Mouse (Mus musculus): Measurements from ENCODE around the gene Chchd3. TPM values are rescaled to one million over a fixed set of nuclear protein-coding genes. Genes with fewer than 3 reads are reported as not detected.

Chchd3 gene
- polyA plus RNA-seq, 1 experiment from 2014 or later: 182 TPM

GRCm38 (mm10) chr6:32961477-32961876 is 98.6 kb downstream of the Chchd3 start:
- no peaks in the 10 kb centered on the region for H3K4me1 ChIP-seq (ENCODE audit: control insufficient read depth, insufficient read depth, low read length)
- no peak overlapping the region for H3K27ac ChIP-seq (ENCODE audit: low read depth, low read length)
- no peaks in the 10 kb centered on the region for H3K27me3 ChIP-seq (ENCODE audit: control insufficient read depth, insufficient read depth, low read length)
- no peaks in the 10 kb centered on the region for H3K36me3 ChIP-seq (ENCODE audit: control insufficient read depth, insufficient read depth, low read length)
- no peak for ATAC-seq (replicated peaks; ENCODE audit: insufficient number of reproducible peaks, low FRiP score, low TSS enrichment)
- H3K9ac ChIP-seq (ENCODE audit: low read depth, low read length): no peak overlapping the region
- H3K9me3 ChIP-seq (replicated peaks; ENCODE audit: control insufficient read depth, low read length): no peaks in the 10 kb centered on the region
- WGBS (ENCODE audit: insufficient replicate concordance): 88% methylated on average over 3 of the region's 3 CpGs
- H3K4me3 ChIP-seq (ENCODE audit: low read depth, low read length): no peak overlapping the region
- H3K4me2 ChIP-seq: no peak overlapping the region

GRCm38 (mm10) chr6:32959816-32960550 is 100.1 kb downstream of the Chchd3 start:
- ATAC-seq (replicated peaks; ENCODE audit: insufficient number of reproducible peaks, low FRiP score, low TSS enrichment): no peak
- no peaks in the 10 kb centered on the region for H3K9me3 ChIP-seq (replicated peaks; ENCODE audit: control insufficient read depth, low read length)
- no peak overlapping the region for H3K4me3 ChIP-seq (ENCODE audit: low read depth, low read length)
- no peak overlapping the region for H3K4me2 ChIP-seq
- WGBS (ENCODE audit: insufficient replicate concordance): 86% methylated on average over 5 of the region's 5 CpGs
- 0 out of 2 replicates have a peak overlapping the region, but pooled peaks have one; percentile 15 for H3K27ac ChIP-seq (ENCODE audit: low read depth, low read length)
- no peak overlapping the region for H3K9ac ChIP-seq (ENCODE audit: low read depth, low read length)
- no peaks in the 10 kb centered on the region for H3K4me1 ChIP-seq (ENCODE audit: control insufficient read depth, insufficient read depth, low read length)
- no peaks in the 10 kb centered on the region for H3K27me3 ChIP-seq (ENCODE audit: control insufficient read depth, insufficient read depth, low read length)
- H3K36me3 ChIP-seq (ENCODE audit: control insufficient read depth, insufficient read depth, low read length): no peaks in the 10 kb centered on the region

GRCm38 (mm10) chr6:32955481-32955880 is 104.6 kb downstream of the Chchd3 start:
- Histone ChIP-seq H3K4me3 (ENCODE audit: low read depth, low read length) (no peak overlapping the region), H3K36me3 (ENCODE audit: control insufficient read depth, insufficient read depth, low read length) (no peaks in the 10 kb centered on the region), H3K9me3 (replicated peaks; ENCODE audit: control insufficient read depth, low read length) (no peaks in the 10 kb centered on the region), H3K27ac (ENCODE audit: low read depth, low read length) (no peak overlapping the region), H3K27me3 (ENCODE audit: control insufficient read depth, insufficient read depth, low read length) (no peaks in the 10 kb centered on the region), H3K4me2 (no peak overlapping the region), H3K4me1 (ENCODE audit: control insufficient read depth, insufficient read depth, low read length) (peaks cover 4% of the 10 kb centered on the region; the same call in 1 of the 2 replicates), H3K9ac (ENCODE audit: low read depth, low read length) (no peak overlapping the region)
- 88% methylated on average over 3 of the region's 3 CpGs for WGBS (ENCODE audit: insufficient replicate concordance)
- no peak for ATAC-seq (replicated peaks; ENCODE audit: insufficient number of reproducible peaks, low FRiP score, low TSS enrichment)

GRCm38 (mm10) chr6:32950973-32951372 is 109.1 kb downstream of the Chchd3 start:
- H3K27ac ChIP-seq (ENCODE audit: low read depth, low read length): no peak overlapping the region
- no peak overlapping the region for H3K9ac ChIP-seq (ENCODE audit: low read depth, low read length)
- no peak for ATAC-seq (replicated peaks; ENCODE audit: insufficient number of reproducible peaks, low FRiP score, low TSS enrichment)
- no peaks in the 10 kb centered on the region for H3K27me3 ChIP-seq (ENCODE audit: control insufficient read depth, insufficient read depth, low read length)
- WGBS (ENCODE audit: insufficient replicate concordance): 66% methylated on average over 4 of the region's 4 CpGs
- H3K36me3 ChIP-seq (ENCODE audit: control insufficient read depth, insufficient read depth, low read length): no peaks in the 10 kb centered on the region
- H3K4me3 ChIP-seq (ENCODE audit: low read depth, low read length): no peak overlapping the region
- no peaks in the 10 kb centered on the region for H3K9me3 ChIP-seq (replicated peaks; ENCODE audit: control insufficient read depth, low read length)
- no peak overlapping the region for H3K4me2 ChIP-seq
- peaks cover 4% of the 10 kb centered on the region; the same call in 1 of the 2 replicates for H3K4me1 ChIP-seq (ENCODE audit: control insufficient read depth, insufficient read depth, low read length)

- WGBS (ENCODE audit: insufficient replicate concordance): 93% methylated on average over 3 of the region's 3 CpGs
Measured at GRCm38 (mm10) chr6:32949702-32950101, 110.4 kb downstream of the Chchd3 start.

GRCm38 (mm10) chr6:32947225-32947624 is 112.8 kb downstream of the Chchd3 start:
- H3K4me1 ChIP-seq (ENCODE audit: control insufficient read depth, insufficient read depth, low read length): no peaks in the 10 kb centered on the region
- peak overlapping the region; percentile 3; the same call in 1 of the 2 replicates for H3K4me2 ChIP-seq
- H3K9me3 ChIP-seq (replicated peaks; ENCODE audit: control insufficient read depth, low read length): no peaks in the 10 kb centered on the region
- no peaks in the 10 kb centered on the region for H3K27me3 ChIP-seq (ENCODE audit: control insufficient read depth, insufficient read depth, low read length)
- 39% methylated on average over 6 of the region's 6 CpGs for WGBS (ENCODE audit: insufficient replicate concordance)
- no peak overlapping the region for H3K27ac ChIP-seq (ENCODE audit: low read depth, low read length)
- no peak overlapping the region for H3K9ac ChIP-seq (ENCODE audit: low read depth, low read length)
- no peak for ATAC-seq (replicated peaks; ENCODE audit: insufficient number of reproducible peaks, low FRiP score, low TSS enrichment)
- no peak overlapping the region for H3K4me3 ChIP-seq (ENCODE audit: low read depth, low read length)
- H3K36me3 ChIP-seq (ENCODE audit: control insufficient read depth, insufficient read depth, low read length): no peaks in the 10 kb centered on the region

More at GRCm38 (mm10) chr6:32949702-32950101, 110.4 kb downstream of the Chchd3 start:
- Histone ChIP-seq H3K9me3 (replicated peaks; ENCODE audit: control insufficient read depth, low read length) (no peaks in the 10 kb centered on the region), H3K9ac (ENCODE audit: low read depth, low read length) (no peak overlapping the region), H3K36me3 (ENCODE audit: control insufficient read depth, insufficient read depth, low read length) (no peaks in the 10 kb centered on the region), H3K27me3 (ENCODE audit: control insufficient read depth, insufficient read depth, low read length) (no peaks in the 10 kb centered on the region), H3K27ac (ENCODE audit: low read depth, low read length) (no peak overlapping the region), H3K4me2 (no peak overlapping the region), H3K4me1 (ENCODE audit: control insufficient read depth, insufficient read depth, low read length) (peaks cover 4% of the 10 kb centered on the region; the same call in 1 of the 2 replicates), H3K4me3 (ENCODE audit: low read depth, low read length) (no peak overlapping the region)
- no peak for ATAC-seq (replicated peaks; ENCODE audit: insufficient number of reproducible peaks, low FRiP score, low TSS enrichment)

- Histone ChIP-seq H3K27me3 (ENCODE audit: control insufficient read depth, insufficient read depth, low read length) (no peaks in the 10 kb centered on the region), H3K4me3 (ENCODE audit: low read depth, low read length) (no peak overlapping the region), H3K4me2 (no peak overlapping the region), H3K27ac (ENCODE audit: low read depth, low read length) (no peak overlapping the region), H3K9me3 (replicated peaks; ENCODE audit: control insufficient read depth, low read length) (no peaks in the 10 kb centered on the region), H3K9ac (ENCODE audit: low read depth, low read length) (no peak overlapping the region), H3K36me3 (ENCODE audit: control insufficient read depth, insufficient read depth, low read length) (no peaks in the 10 kb centered on the region), H3K4me1 (ENCODE audit: control insufficient read depth, insufficient read depth, low read length) (peaks cover 11% of the 10 kb centered on the region)
- ATAC-seq (replicated peaks; ENCODE audit: insufficient number of reproducible peaks, low FRiP score, low TSS enrichment): no peak
- 87% methylated on average over 1 of the region's 1 CpGs for WGBS (ENCODE audit: insufficient replicate concordance)
Measured at GRCm38 (mm10) chr6:32944956-32945355, 115.1 kb downstream of the Chchd3 start.

GRCm38 (mm10) chr6:32943651-32944050 is 116.4 kb downstream of the Chchd3 start:
- Histone ChIP-seq H3K9me3 (replicated peaks; ENCODE audit: control insufficient read depth, low read length) (no peaks in the 10 kb centered on the region), H3K27me3 (ENCODE audit: control insufficient read depth, insufficient read depth, low read length) (no peaks in the 10 kb centered on the region), H3K4me1 (ENCODE audit: control insufficient read depth, insufficient read depth, low read length) (peaks cover 11% of the 10 kb centered on the region), H3K9ac (ENCODE audit: low read depth, low read length) (no peak overlapping the region), H3K36me3 (ENCODE audit: control insufficient read depth, insufficient read depth, low read length) (no peaks in the 10 kb centered on the region), H3K4me3 (ENCODE audit: low read depth, low read length) (no peak overlapping the region), H3K4me2 (no peak overlapping the region), H3K27ac (ENCODE audit: low read depth, low read length) (no peak overlapping the region)
- WGBS (ENCODE audit: insufficient replicate concordance): 90% methylated on average over 4 of the region's 4 CpGs
- no peak for ATAC-seq (replicated peaks; ENCODE audit: insufficient number of reproducible peaks, low FRiP score, low TSS enrichment)

GRCm38 (mm10) chr6:32940299-32940698 is 119.8 kb downstream of the Chchd3 start:
- H3K36me3 ChIP-seq (ENCODE audit: control insufficient read depth, insufficient read depth, low read length): no peaks in the 10 kb centered on the region
- H3K4me3 ChIP-seq (ENCODE audit: low read depth, low read length): no peak overlapping the region
- H3K4me1 ChIP-seq (ENCODE audit: control insufficient read depth, insufficient read depth, low read length): peaks cover 18% of the 10 kb centered on the region
- 27% methylated on average over 11 of the region's 11 CpGs for WGBS (ENCODE audit: insufficient replicate concordance)
- H3K9ac ChIP-seq (ENCODE audit: low read depth, low read length): no peak overlapping the region
- no peaks in the 10 kb centered on the region for H3K9me3 ChIP-seq (replicated peaks; ENCODE audit: control insufficient read depth, low read length)
- peak overlapping the region; percentile 20 for H3K4me2 ChIP-seq
- H3K27ac ChIP-seq (ENCODE audit: low read depth, low read length): no peak overlapping the region
- no peak for ATAC-seq (replicated peaks; ENCODE audit: insufficient number of reproducible peaks, low FRiP score, low TSS enrichment)
- no peaks in the 10 kb centered on the region for H3K27me3 ChIP-seq (ENCODE audit: control insufficient read depth, insufficient read depth, low read length)
